Mouse (Mus musculus) stomach, postnatal 0 days (tissue): Measurements from ENCODE around the gene Vps37b. TPM values are rescaled to one million over a fixed set of nuclear protein-coding genes. Genes with fewer than 3 reads are reported as not detected.
A peak's percentile ranks its signal among the peaks of the same experiment; 100 is the strongest.

Experiments
- ATAC-seq: fragments of 200-750 bp; cut with Nextera tagmentation; 2 replicates; pipeline ENCODE4 v1.8.0; 2017; ENCODE audit not compliant: low FRiP score, low TSS enrichment
- DNase-seq: peaks from one replicate; pipeline ENCODE4 v3.0.0-alpha.2; 2016; ENCODE audit warnings: low spot score
- H3K27ac ChIP-seq: fragments of 300-500 bp; sonication (generic); replicated peaks from 2 replicates; pipeline ENCODE4 v1.5.1; 2014; ENCODE audit warnings: mild to moderate bottlenecking, control low read depth
- H3K27me3 ChIP-seq: fragments of 300-500 bp; sonication (generic); 2 replicates; pipeline ENCODE4 v1.6.1; 2014; ENCODE audit warnings: low read length; ENCODE audit not compliant: control insufficient read depth, insufficient read depth
- H3K36me3 ChIP-seq: fragments of 300-500 bp; sonication (generic); 2 replicates; pipeline ENCODE4 v1.6.1; 2014; ENCODE audit warnings: low read length, mixed read lengths; ENCODE audit not compliant: control insufficient read depth, insufficient read depth
- H3K4me1 ChIP-seq: fragments of 300-500 bp; sonication (generic); replicated peaks from 2 replicates; pipeline ENCODE4 v1.6.1; 2014; ENCODE audit warnings: antibody characterized with exemption; ENCODE audit not compliant: control insufficient read depth, insufficient read depth
- H3K4me2 ChIP-seq: fragments of 300-500 bp; sonication (generic); replicated peaks from 2 replicates; pipeline ENCODE4 v1.6.1; 2014; ENCODE audit warnings: low read depth, mild to moderate bottlenecking, control low read depth, moderate library complexity
- H3K4me3 ChIP-seq: fragments of 300-500 bp; sonication (generic); 2 replicates; pipeline ENCODE4 v1.5.1; 2014; ENCODE audit warnings: low read depth, low read length, control low read depth
- H3K9ac ChIP-seq: fragments of 300-500 bp; sonication (generic); 2 replicates; pipeline ENCODE4 v1.6.1; 2014; ENCODE audit warnings: mild to moderate bottlenecking, low read length, control low read depth, mixed read lengths
- H3K9me3 ChIP-seq: fragments of 300-500 bp; sonication (generic); 2 replicates; pipeline ENCODE4 v1.6.1; 2016; ENCODE audit warnings: low read length; ENCODE audit not compliant: control insufficient read depth
- CTCF ChIP-seq: IDR thresholded peaks from 2 replicates; pipeline ENCODE4 v1.5.1; 2016; ENCODE audit warnings: antibody characterized with exemption, low read depth, mild to moderate bottlenecking, moderate library complexity
- EP300 ChIP-seq: optimal IDR thresholded peaks from 2 replicates; pipeline ENCODE3; 2016; ENCODE audit warnings: antibody characterized with exemption
- WGBS: fragments of 180-500 bp; shearing (Covaris S2); extraction: QIAGEN DNeasy Blood & Tissue Kit; methylation state at CpG from one replicate; pipeline ENCODE4 v1.1.7; 2014; 5-methylcytosine and 5-hydroxymethylcytosine counted together
- polyA plus RNA-seq: library from polyadenylated mRNA; unstranded; fragments of >200 nt; fragmentation: Nextera tagmentation; extraction: Ambion mirVana; gene quantifications from 2 replicates; pipeline ENCODE4 v1.2.1, GENCODE M21; 2015

The Vps37b gene
- polyA plus RNA-seq, 1 experiment from 2014 or later = 31.0 TPM

GRCm38 (mm10) chr5:124016291-124016821, 15.7 kb downstream of the Vps37b start:
- Histone ChIP-seq H3K27me3 (no peaks in the 10 kb centered on the region), H3K9me3 (no peaks in the 10 kb centered on the region), H3K27ac (peak overlapping the region; percentile 49; the same call in 1 of the 2 replicates), H3K4me3 (no peak overlapping the region), H3K36me3 (no peaks in the 10 kb centered on the region), H3K4me2 (no peak overlapping the region), H3K4me1 (peaks cover 13% of the 10 kb centered on the region), H3K9ac (no peak overlapping the region)
- WGBS = 66% methylated on average over 7 of the region's 7 CpGs
- ATAC-seq = peak; percentile 91
- no peak for TF ChIP-seq CTCF
- no peak for TF ChIP-seq EP300
- peak; percentile 85 for DNase-seq

- 68% methylated on average over 2 of the region's 2 CpGs for WGBS
- no peaks in the 10 kb centered on the region for H3K36me3 ChIP-seq
- DNase-seq = no peak
- no peaks in the 10 kb centered on the region for H3K9me3 ChIP-seq
- peak overlapping the region; percentile 49; the same call in 1 of the 2 replicates for H3K27ac ChIP-seq
- no peak overlapping the region for H3K9ac ChIP-seq
- no peaks in the 10 kb centered on the region for H3K27me3 ChIP-seq
- peaks cover 15% of the 10 kb centered on the region for H3K4me1 ChIP-seq
- no peak for ATAC-seq
- no peak for TF ChIP-seq CTCF
- no peak overlapping the region for H3K4me2 ChIP-seq
- H3K4me3 ChIP-seq = no peak overlapping the region
These were observed 16.3 kb downstream of the Vps37b start for GRCm38 (mm10) chr5:124015727-124016126.

GRCm38 (mm10) chr5:124014791-124015251, 17.2 kb downstream of the Vps37b start:
- Histone ChIP-seq H3K4me2 (peak overlapping the region; percentile 27), H3K27me3 (no peaks in the 10 kb centered on the region), H3K36me3 (peaks cover under 1% of the 10 kb centered on the region; the same call in 1 of the 2 replicates), H3K9ac (peak overlapping the region; percentile 45; the same call in 1 of the 2 replicates), H3K4me3 (no peak overlapping the region), H3K4me1 (peaks cover 15% of the 10 kb centered on the region), H3K27ac (peak overlapping the region; percentile 56), H3K9me3 (no peaks in the 10 kb centered on the region)
- DNase-seq (no peak), ATAC-seq (no peak)
- WGBS = 36% methylated on average over 11 of the region's 11 CpGs
- no peak for TF ChIP-seq EP300
- TF ChIP-seq CTCF = no peak

GRCm38 (mm10) chr5:124014180-124014579, 17.9 kb downstream of the Vps37b start:
- peak overlapping the region; percentile 35; the same call in 1 of the 2 replicates for H3K27ac ChIP-seq
- 81% methylated on average over 3 of the region's 3 CpGs for WGBS
- peaks cover 4% of the 10 kb centered on the region for H3K36me3 ChIP-seq
- DNase-seq = no peak
- H3K9ac ChIP-seq = no peak overlapping the region
- H3K27me3 ChIP-seq = no peaks in the 10 kb centered on the region
- H3K4me2 ChIP-seq = no peak overlapping the region
- no peaks in the 10 kb centered on the region for H3K9me3 ChIP-seq
- peaks cover 12% of the 10 kb centered on the region for H3K4me1 ChIP-seq
- no peak for TF ChIP-seq CTCF
- no peak for TF ChIP-seq EP300
- H3K4me3 ChIP-seq = no peak overlapping the region
- no peak for ATAC-seq

- H3K4me2 ChIP-seq = no peak overlapping the region
- no peaks in the 10 kb centered on the region for H3K9me3 ChIP-seq
- peaks cover 8% of the 10 kb centered on the region for H3K36me3 ChIP-seq
- H3K27me3 ChIP-seq = no peaks in the 10 kb centered on the region
- TF ChIP-seq CTCF (no peak), EP300 (no peak)
- ATAC-seq = no peak
- H3K27ac ChIP-seq = peak overlapping the region; percentile 35; the same call in 1 of the 2 replicates
- no peak for DNase-seq
- no peak overlapping the region for H3K4me3 ChIP-seq
- WGBS = 82% methylated on average over 16 of the region's 16 CpGs
- peaks cover 12% of the 10 kb centered on the region; the same call in 1 of the 2 replicates for H3K4me1 ChIP-seq
- no peak overlapping the region for H3K9ac ChIP-seq
These were observed 18.3 kb downstream of the Vps37b start for GRCm38 (mm10) chr5:124013747-124014146.

- TF ChIP-seq CTCF (0 out of 2 replicates have a peak, but pooled peaks have one; percentile 19), EP300 (no peak)
- Histone ChIP-seq H3K9me3 (no peaks in the 10 kb centered on the region), H3K27ac (peak overlapping the region; percentile 73; the same call in 1 of the 2 replicates), H3K9ac (no peak overlapping the region), H3K36me3 (peaks cover 11% of the 10 kb centered on the region), H3K27me3 (no peaks in the 10 kb centered on the region), H3K4me3 (no peak overlapping the region), H3K4me1 (peaks cover 12% of the 10 kb centered on the region; the same call in 1 of the 2 replicates), H3K4me2 (no peak overlapping the region)
- DNase-seq (no peak), ATAC-seq (no peak)
- 61% methylated on average over 10 of the region's 10 CpGs for WGBS
These were observed 19.2 kb downstream of the Vps37b start for GRCm38 (mm10) chr5:124012885-124013284.
